Mouse (Mus musculus): ENCODE results near the gene Reg3g.

GRCm38 (mm10) chr6:78425497-78425896 is 43.2 kb downstream of the Reg3g start:
- TF ChIP-seq GATA1 (IDR thresholded peaks at IDR 0.05; ENCODE audit: borderline replicate concordance, low read length) (no peak), FLI1 (IDR thresholded peaks at IDR 0.05; ENCODE audit: low read length) (no peak)

Data from megakaryocyte, embryonic 14.5 days (primary cell).